Mouse (Mus musculus) intestine, embryonic 14.5 days (tissue): Measurements from ENCODE around the gene Olfr76. TPM values are rescaled to one million over a fixed set of nuclear protein-coding genes. Genes with fewer than 3 reads are reported as not detected.
"Not testable (repeated sequence)": the region's sequence is repeated elsewhere in the genome, so short reads cannot be mapped to it uniquely, and the experiment has no call there.

Source experiments
- ATAC-seq: fragments of 200-750 bp; cut with Nextera tagmentation; replicated peaks from 2 replicates; pipeline ENCODE4 v1.8.0; 2017; ENCODE audit warnings: low read depth, moderate number of reproducible peaks, moderate TSS enrichment, moderate library complexity; ENCODE audit not compliant: low FRiP score, low TSS enrichment
- DNase-seq: peaks from one replicate; pipeline ENCODE4 v3.0.0-alpha.2; 2018; ENCODE audit warnings: low spot score
- H3K27ac ChIP-seq: fragments of 300-500 bp; sonication (generic); 2 replicates; pipeline ENCODE4 v1.5.1; 2014; ENCODE audit warnings: low read depth, mild to moderate bottlenecking, control low read depth
- H3K27me3 ChIP-seq: fragments of 300-500 bp; sonication (generic); replicated peaks from 2 replicates; pipeline ENCODE4 v1.6.1; 2014; ENCODE audit warnings: low read length, control low read depth; ENCODE audit not compliant: control insufficient read depth, insufficient read depth
- H3K36me3 ChIP-seq: fragments of 300-500 bp; sonication (generic); 2 replicates; pipeline ENCODE4 v1.6.1; 2014; ENCODE audit warnings: low read length, control low read depth; ENCODE audit not compliant: control insufficient read depth, insufficient read depth
- H3K4me1 ChIP-seq: fragments of 300-500 bp; sonication (generic); replicated peaks from 2 replicates; pipeline ENCODE4 v1.6.1; 2014; ENCODE audit warnings: low read length, control low read depth, mixed read lengths; ENCODE audit not compliant: control insufficient read depth, insufficient read depth
- H3K4me2 ChIP-seq: fragments of 300-500 bp; sonication (generic); 2 replicates; pipeline ENCODE4 v1.6.1; 2014; ENCODE audit warnings: low read length
- H3K4me3 ChIP-seq: fragments of 300-500 bp; sonication (generic); 2 replicates; pipeline ENCODE4 v1.5.1; 2014; ENCODE audit warnings: low read depth, low read length, control low read depth, mixed read lengths
- H3K9ac ChIP-seq: fragments of 300-500 bp; sonication (generic); 2 replicates; pipeline ENCODE4 v1.6.1; 2014; ENCODE audit warnings: mild to moderate bottlenecking, low read length
- H3K9me3 ChIP-seq: fragments of 300-500 bp; sonication (generic); 2 replicates; pipeline ENCODE4 v1.6.1; 2016; ENCODE audit warnings: low read length, control low read depth; ENCODE audit not compliant: control insufficient read depth
- WGBS: fragments of 180-500 bp; shearing (Covaris S2); extraction: QIAGEN DNeasy Blood & Tissue Kit; methylation state at CpG from one replicate; pipeline ENCODE4 v1.1.7; 2014; 5-methylcytosine and 5-hydroxymethylcytosine counted together
- polyA plus RNA-seq: library from polyadenylated mRNA; unstranded; fragments of >200 nt; fragmentation: Nextera tagmentation; extraction: Ambion mirVana; gene quantifications from 2 replicates; pipeline ENCODE4 v1.2.1, GENCODE M21; 2014

Gene Olfr76
- polyA plus RNA-seq, 1 experiment from 2014 or later = not detected

- Histone ChIP-seq H3K9ac (no peak within 1 kb of the TSS), H3K4me2 (no peak within 1 kb of the TSS), H3K4me3 (no peak within 1 kb of the TSS), H3K4me1 (no peaks in the 10 kb centered on the region), H3K27me3 (no peaks in the 10 kb centered on the region), H3K27ac (no peak within 1 kb of the TSS), H3K36me3 (no peaks in the 10 kb centered on the region), H3K9me3 (no peaks in the 10 kb centered on the region)
- no peak for DNase-seq
- 95% methylated on average over 2 of the region's 2 CpGs for WGBS
- ATAC-seq = no peak
Observed at GRCm38 (mm10) chr19:12103234-12103633, 19.8 kb downstream of the Olfr76 start, which contains the start of gene Olfr1427. Olfr1427 (minus strand) TSS chr19:12103334.

- Histone ChIP-seq H3K36me3 (no peaks in the 10 kb centered on the region), H3K4me2 (no peak within 1 kb of the TSS), H3K27me3 (no peaks in the 10 kb centered on the region), H3K9ac (no peak within 1 kb of the TSS), H3K9me3 (no peaks in the 10 kb centered on the region), H3K4me1 (no peaks in the 10 kb centered on the region), H3K4me3 (no peak within 1 kb of the TSS), H3K27ac (no peak within 1 kb of the TSS)
- ATAC-seq (no peak), DNase-seq (no peak)
- 73% methylated on average over 1 of the region's 1 CpGs for WGBS
Observed at GRCm38 (mm10) chr19:12091913-12092312, 31.1 kb downstream of the Olfr76 start, which contains the start of gene Olfr1426. Olfr1426 (minus strand) TSS chr19:12092013.

- H3K9ac ChIP-seq, ATAC-seq, H3K4me1 ChIP-seq, H3K4me3 ChIP-seq, H3K4me2 ChIP-seq, H3K9me3 ChIP-seq, H3K27ac ChIP-seq, H3K27me3 ChIP-seq, H3K36me3 ChIP-seq, DNase-seq: not testable (repeated sequence)
- 90% methylated on average over 4 of the region's 4 CpGs for WGBS
Observed at GRCm38 (mm10) chr19:12077631-12078030, 45.4 kb downstream of the Olfr76 start, which contains the start of gene Olfr1425. Olfr1425 (minus strand) TSS chr19:12077731.

GRCm38 (mm10) chr19:12069546-12069945 lies 53.5 kb downstream of the Olfr76 start:
- not testable (repeated sequence) for H3K9ac ChIP-seq, H3K27ac ChIP-seq, H3K9me3 ChIP-seq, DNase-seq, H3K4me3 ChIP-seq, H3K27me3 ChIP-seq, ATAC-seq, H3K36me3 ChIP-seq, H3K4me1 ChIP-seq, H3K4me2 ChIP-seq
- 78% methylated on average over 1 of the region's 1 CpGs for WGBS

Other genes starting within 250 kb of the Olfr76 start
- not detected in 2 replicates for gene Olfr1419, start 248.1 kb downstream of the Olfr76 start, polyA plus RNA-seq
- 0.07 and 0.12 TPM in 2 replicates for gene Olfr1420, start 236.6 kb downstream of the Olfr76 start, polyA plus RNA-seq
- 23.2 and 25.4 TPM in 2 replicates for gene Patl1, start 210.8 kb downstream of the Olfr76 start, polyA plus RNA-seq
- 8.8 and 9.0 TPM in 2 replicates for gene Osbp, start 157.3 kb downstream of the Olfr76 start, polyA plus RNA-seq
- not detected in 2 replicates for gene Olfr1423, start 81.9 kb downstream of the Olfr76 start, polyA plus RNA-seq
- 0.12 TPM in 1 of 2 replicates, not detected in the other for gene Olfr1424, start 60.5 kb downstream of the Olfr76 start, polyA plus RNA-seq
- gene Olfr1425, start 45.5 kb downstream of the Olfr76 start, polyA plus RNA-seq = not detected in 2 replicates
- gene Olfr1426, start 31.2 kb downstream of the Olfr76 start, polyA plus RNA-seq = not detected in 2 replicates
- gene Olfr1427, start 19.9 kb downstream of the Olfr76 start, polyA plus RNA-seq = not detected in 2 replicates
- not detected in 2 replicates for gene Olfr1428, start 7.3 kb downstream of the Olfr76 start, polyA plus RNA-seq
- gene Olfr1555-ps1, start 46.9 kb upstream of the Olfr76 start, polyA plus RNA-seq = not detected in 2 replicates
- gene Olfr1431, start 77.4 kb upstream of the Olfr76 start, polyA plus RNA-seq = not detected in 2 replicates
- 0.35 TPM in 1 of 2 replicates, not detected in the other for gene Olfr1432, start 109.4 kb upstream of the Olfr76 start, polyA plus RNA-seq
- not detected in 2 replicates for gene Olfr262, start 118.5 kb upstream of the Olfr76 start, polyA plus RNA-seq
- not detected in 2 replicates for gene Olfr235, start 137.8 kb upstream of the Olfr76 start, polyA plus RNA-seq
- not detected in 2 replicates for gene Olfr1434, start 156.7 kb upstream of the Olfr76 start, polyA plus RNA-seq
- not detected in 2 replicates for gene Olfr1436, start 175.9 kb upstream of the Olfr76 start, polyA plus RNA-seq
- gene Olfr1437, start 201.9 kb upstream of the Olfr76 start, polyA plus RNA-seq = not detected in 2 replicates
- not detected in 2 replicates for gene Olfr1438-ps1, start 212.7 kb upstream of the Olfr76 start, polyA plus RNA-seq